Mouse (Mus musculus) urinary bladder, postnatal 14 days (tissue): ENCODE measurements around the gene Dnajc15.
A peak's percentile ranks its signal among the peaks of the same experiment; 100 is the strongest.

Source experiments
- DNase-seq: peaks from one replicate; pipeline ENCODE4 v3.0.0; 2021; ENCODE audit warnings: low spot score

The Dnajc15 gene

GRCm38 (mm10) chr14:77859894-77860293 is 15.0 kb downstream of the Dnajc15 start:
- DNase-seq, result no peak

- no peak for DNase-seq
Observed at GRCm38 (mm10) chr14:77853951-77854350, 21.0 kb downstream of the Dnajc15 start.

DNA sequence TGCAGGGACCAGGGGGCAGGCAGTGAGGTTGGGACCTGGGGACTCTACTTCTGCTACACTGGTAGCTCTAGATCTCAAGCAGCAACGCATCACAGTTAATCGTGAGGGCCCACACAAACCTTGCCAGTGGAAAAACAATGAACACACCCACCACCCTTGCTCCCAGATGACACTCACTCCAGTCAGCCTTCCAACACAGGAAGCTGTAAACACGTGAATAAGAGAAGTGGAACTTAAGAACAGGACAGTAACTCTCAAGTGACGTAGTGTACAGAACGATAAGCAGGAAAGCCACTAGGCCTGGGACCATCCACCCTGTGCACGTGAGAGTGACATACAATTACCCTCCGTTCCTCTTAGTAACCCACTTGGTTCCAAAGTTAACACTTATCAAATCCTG is 25.1 kb downstream of the Dnajc15 start:
- no peak for DNase-seq

DNA sequence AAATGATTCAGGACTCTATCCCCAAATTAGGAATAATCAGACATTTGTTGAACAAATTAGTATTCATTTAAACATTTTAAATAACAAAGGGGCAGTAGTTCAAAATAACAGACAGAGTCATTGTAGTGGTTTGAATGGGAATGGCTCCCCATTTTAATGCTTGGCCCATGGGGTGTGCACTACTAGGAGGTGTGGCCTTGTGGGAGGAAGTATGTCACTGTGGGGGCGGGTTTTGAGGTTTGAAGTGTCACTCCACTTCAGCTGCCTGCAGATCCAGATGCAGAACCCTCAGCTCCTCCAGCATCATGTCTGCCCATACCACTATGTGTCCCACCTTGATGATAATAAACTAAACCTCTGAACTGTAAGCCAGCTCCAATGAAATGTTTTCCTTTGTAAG is 26.6 kb downstream of the Dnajc15 start:
- no peak for DNase-seq

- no peak for DNase-seq
Observed at GRCm38 (mm10) chr14:77846206-77846605, 28.7 kb downstream of the Dnajc15 start.

- no peak for DNase-seq
Observed at GRCm38 (mm10) chr14:77845479-77845878, 29.4 kb downstream of the Dnajc15 start.

DNA sequence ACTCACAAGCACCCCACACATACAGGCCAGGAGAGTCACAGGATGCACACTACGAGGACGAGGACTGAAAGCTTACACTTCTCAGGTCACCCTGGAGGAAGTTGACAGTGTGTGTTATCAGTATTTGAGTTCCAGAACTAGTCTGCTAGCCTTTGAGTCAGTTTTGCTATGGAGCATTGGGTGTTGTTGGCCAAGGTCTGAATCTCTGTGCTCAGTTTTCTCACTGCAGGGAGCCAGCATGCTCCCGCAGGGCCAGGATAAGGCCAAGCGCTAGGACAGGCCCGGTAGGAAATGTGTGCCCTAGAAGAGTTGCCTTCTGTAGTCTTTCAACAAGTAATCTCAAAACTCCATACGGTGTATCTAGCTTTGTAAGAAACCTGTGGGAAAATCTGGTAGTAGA is 34.4 kb downstream of the Dnajc15 start:
- no peak for DNase-seq

GRCm38 (mm10) chr14:77840078-77840477 is 34.8 kb downstream of the Dnajc15 start:
- no peak for DNase-seq

DNA sequence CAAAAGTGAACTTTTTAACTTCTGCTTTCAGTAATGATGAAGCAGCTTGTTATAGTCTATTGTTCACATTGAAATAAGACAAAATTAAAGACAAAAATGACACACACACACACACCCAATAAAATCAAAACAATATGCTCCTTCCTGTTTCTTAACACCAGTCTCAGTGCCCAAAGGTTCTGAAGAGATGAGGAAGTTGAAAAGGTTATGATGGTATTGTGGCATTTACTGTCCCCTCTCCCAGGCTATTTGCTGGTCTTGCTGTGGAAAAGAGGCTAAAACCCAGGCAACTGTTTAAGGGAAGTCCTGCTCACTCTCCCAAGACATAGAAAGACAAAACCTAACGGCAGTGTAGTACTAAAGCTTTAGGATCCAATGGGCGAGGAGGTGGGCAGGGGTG is 38.1 kb downstream of the Dnajc15 start:
- DNase-seq, result no peak

- no peak for DNase-seq
Observed at GRCm38 (mm10) chr14:77832359-77832758, 42.6 kb downstream of the Dnajc15 start.

- no peak for DNase-seq
Observed at GRCm38 (mm10) chr14:77831936-77832335, 43.0 kb downstream of the Dnajc15 start.

- no peak for DNase-seq
Observed at GRCm38 (mm10) chr14:77829673-77830072, 45.3 kb downstream of the Dnajc15 start.

- no peak for DNase-seq
Observed at GRCm38 (mm10) chr14:77825891-77826290, 49.0 kb downstream of the Dnajc15 start.

DNA sequence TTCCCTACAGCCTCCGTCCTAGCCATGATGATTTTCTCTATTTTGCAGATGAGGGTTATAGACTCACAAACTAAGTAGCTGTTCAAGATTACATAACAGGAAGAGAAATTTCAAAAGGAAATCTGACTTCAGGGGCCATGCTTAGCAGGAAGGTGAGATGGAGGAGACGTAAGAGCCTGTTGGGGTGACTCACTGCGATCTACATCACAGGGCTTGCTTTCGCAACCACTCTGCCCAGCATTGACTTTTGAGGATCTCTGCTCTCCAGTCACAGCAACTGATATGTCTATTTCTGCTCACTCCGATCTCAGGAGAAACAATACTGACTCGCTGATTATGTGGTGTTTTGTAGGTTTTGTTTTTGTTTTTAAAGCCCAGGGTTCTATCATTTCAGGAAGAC is 49.8 kb downstream of the Dnajc15 start:
- no peak for DNase-seq

DNA sequence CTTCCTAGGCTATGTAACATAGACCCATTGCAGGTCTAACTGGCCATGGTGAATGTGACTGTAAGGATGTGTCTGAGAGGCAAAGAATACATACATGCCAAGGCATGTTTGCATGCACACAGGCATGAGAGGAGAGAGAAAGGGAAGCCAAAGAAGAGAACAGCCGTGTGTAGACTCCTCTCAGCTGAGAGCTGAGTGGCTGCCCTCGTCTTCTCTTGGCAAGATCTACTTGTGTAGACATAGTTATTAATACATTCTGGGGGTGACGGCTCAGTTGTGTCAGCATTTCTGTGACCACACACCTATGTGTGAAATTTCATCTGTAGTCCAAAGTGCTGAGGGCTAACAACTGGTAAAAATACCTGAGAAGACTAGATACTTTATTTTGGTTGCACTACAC is 55.1 kb downstream of the Dnajc15 start:
- no peak for DNase-seq

GRCm38 (mm10) chr14:77817561-77817960 is 57.4 kb downstream of the Dnajc15 start:
- DNase-seq, result no peak

DNA sequence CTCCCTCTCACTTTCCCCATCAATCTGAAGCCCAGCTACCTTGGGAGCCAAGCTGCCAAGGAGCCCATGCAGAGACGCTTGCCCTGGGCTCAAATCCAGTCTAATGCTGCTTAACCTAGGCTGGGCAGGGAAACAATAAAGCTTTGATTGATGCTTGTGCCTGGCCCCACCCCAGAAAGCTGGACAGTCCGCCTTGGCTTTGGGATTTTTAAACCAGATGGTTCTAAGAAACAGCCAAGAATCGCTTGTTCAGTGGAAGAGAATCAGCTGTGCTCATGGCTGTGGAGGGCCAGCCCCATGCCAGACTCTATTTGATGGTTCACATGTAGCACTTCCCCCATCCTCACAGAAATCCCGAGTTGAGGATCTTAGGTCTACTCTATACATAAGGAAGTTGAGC is 60.0 kb downstream of the Dnajc15 start:
- DNase-seq, result peak; percentile 37

DNA sequence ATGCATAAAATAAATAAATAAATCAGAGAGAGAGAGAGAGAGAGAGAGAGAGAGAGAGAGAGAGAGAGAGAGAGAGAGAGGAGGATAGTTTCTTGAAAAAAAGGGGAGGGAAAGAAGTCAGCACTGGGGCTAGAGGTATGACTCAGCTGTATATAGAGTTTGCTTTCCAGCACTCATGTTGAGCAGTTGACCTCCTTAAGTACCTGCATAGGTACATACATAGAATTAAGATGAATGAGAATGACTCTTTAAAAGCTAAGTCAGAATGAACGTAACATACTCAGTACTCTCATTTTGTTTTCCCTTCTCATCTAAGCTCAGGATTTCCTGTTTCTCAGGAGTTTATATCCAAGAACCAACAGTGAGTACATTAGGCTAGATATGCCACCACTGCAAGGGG is 62.0 kb downstream of the Dnajc15 start:
- DNase-seq, result no peak

GRCm38 (mm10) chr14:77811466-77811865 is 63.5 kb downstream of the Dnajc15 start:
- no peak for DNase-seq

- DNase-seq, result no peak
Observed at GRCm38 (mm10) chr14:77807836-77808235, 67.1 kb downstream of the Dnajc15 start.

GRCm38 (mm10) chr14:77806345-77806744 is 68.6 kb downstream of the Dnajc15 start:
- DNase-seq, result no peak

DNA sequence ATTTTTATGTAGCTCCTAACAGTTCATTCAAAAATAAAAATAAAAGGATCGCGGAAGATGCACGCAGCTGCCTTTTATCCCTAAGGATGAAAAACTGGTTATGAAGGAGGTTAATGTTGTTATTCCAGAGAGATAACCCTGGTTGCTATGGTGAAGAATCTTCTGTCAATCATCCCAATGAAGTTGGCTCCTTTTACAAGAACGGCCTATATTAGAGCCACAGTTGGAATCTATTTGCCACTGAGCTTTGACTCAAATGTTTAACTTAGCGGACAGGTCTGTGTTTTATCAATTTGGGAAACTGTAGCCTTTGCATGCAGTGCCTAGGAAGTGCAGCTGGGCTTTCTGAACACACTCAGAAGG is 72.7 kb downstream of the Dnajc15 start:
- DNase-seq, result no peak

DNA sequence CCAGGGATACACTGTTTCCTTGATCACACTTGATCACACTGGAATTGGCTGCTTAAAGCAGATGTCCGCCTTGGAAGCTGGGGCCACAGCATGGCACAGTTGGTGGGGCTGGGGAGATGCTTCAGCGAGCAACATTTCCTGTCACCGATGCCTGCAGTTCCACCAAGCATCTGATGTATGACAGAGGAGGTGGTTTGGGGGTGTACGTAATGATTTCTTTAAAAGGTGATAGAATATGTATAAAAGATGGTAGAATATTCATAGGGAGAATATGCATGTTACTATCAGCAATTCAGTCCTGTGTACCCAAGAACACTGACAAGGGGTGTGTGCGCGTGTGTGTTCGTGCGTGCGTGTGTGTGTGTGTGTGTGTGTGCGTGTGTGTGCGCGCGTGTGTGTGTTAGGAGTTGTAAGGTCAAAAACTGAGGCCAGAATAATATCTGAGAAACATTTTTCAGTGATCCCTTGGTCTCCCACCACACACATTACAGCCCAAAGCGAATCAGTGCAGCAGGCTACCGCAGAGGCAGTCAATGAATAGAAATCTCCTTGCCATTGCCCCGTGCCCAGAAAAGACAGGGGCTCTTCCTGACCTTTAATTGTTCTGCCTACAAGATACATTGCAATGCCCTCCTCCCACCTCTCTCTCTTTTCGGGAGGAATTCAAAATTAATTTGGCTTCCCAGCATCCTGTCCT is 73.2 kb downstream of the Dnajc15 start:
- no peak for DNase-seq

DNA sequence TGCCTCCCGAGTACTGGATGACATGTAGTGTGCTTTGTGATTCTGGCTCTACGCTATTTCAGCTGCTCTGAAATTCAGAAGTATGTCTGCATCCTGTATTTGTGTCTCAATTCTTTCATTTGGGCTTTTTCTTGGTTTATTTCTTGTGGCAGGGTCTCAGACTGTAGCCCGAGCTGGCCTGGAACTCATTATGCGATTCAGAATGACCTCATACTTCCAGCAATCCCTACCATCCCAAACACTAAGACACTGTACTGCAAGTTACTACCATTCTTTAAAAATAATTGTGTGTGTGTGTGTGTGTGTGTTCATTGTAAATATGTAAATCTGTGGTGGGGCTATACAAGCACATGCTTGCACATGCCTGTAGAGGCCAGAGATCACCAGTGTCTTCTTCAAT is 78.4 kb downstream of the Dnajc15 start:
- no peak for DNase-seq

GRCm38 (mm10) chr14:77795240-77795639 is 79.7 kb downstream of the Dnajc15 start:
- no peak for DNase-seq
